Mouse (Mus musculus) regulatory T cell (primary cell): Measurements from ENCODE around the gene Tex37.

Source experiments
- in situ Hi-C: fragments of 300-600 bp; cut with MboI, MseI; formaldehyde crosslinking; loops from one replicate; pipeline ENCODE4 v1.15.1; 2025; ENCODE audit warnings: high pct_unique_total_duplicates

Gene Tex37

DNA sequence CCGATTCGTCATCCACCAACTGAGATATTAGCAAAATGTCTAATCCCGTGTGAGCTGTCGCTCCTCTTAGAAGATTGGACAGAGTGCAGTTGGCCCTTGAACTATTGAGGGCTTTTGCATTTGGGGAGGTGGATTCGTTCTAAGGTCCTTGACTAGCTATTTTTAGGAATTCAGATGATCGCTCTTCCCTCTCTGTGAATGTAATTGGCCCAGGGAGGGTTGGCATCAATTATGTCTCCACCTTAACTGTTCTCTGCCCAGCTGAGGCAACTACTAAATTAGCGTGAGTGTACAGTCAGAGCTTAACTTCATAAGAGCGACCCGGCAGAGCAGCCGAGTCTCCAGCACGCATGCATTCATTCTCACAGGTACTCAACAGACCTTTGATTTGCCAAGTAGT, 30.7 kb downstream of the Tex37 start:
- in situ Hi-C loops: no loop called here

DNA sequence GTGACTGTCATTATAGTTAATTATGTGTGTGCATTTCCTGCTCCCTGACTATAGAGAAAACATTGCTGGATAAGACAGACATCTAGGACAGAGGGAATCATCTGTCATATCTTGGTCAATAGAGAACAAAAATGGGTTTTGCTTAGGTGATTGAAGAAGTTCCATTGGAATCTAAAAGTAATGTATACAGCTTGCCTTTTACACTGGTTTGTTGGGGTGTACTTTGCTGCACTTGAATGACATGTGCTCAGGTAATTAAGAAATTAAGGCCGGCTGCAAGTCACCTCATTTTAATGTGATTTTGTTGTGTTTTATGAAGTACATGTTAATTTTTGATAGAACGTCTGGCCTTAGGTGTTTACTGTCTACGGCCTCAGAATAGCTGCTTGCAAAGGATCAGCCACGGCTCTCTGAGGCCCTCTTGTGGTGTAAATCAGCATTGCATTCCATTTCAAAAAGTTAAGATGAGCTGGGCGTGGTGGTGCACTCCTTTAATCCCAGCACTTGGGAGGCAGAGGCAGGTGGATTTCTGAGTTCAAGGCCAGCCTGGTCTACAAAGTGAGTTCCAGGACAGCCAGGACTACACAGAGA, 37.9 kb downstream of the Tex37 start:
- in situ Hi-C loops: loop anchor here (5.0 kb wide), 1 partner anchor 79 kb away; no protein-coding TSS in a partner anchor

DNA sequence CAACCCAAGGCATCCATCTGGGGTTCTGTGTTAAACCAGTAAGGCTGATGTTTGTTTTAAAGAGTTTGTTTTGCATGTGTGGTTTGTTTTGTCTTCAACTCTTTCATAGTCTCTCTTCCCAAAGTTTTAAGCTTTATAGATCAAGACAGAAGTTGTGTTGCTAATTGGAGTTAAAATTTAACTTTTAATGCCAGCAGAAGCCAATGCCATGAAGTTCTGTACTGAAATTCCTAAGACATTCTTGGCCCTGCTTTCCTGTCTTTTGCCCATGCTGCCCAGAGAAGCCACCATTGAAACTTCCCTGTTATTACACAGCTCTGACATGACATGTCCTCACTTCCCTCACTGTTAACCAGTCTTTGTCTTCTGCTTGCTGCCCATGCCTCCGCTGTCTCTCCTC, 43.7 kb downstream of the Tex37 start:
- in situ Hi-C loops: no loop called here

DNA sequence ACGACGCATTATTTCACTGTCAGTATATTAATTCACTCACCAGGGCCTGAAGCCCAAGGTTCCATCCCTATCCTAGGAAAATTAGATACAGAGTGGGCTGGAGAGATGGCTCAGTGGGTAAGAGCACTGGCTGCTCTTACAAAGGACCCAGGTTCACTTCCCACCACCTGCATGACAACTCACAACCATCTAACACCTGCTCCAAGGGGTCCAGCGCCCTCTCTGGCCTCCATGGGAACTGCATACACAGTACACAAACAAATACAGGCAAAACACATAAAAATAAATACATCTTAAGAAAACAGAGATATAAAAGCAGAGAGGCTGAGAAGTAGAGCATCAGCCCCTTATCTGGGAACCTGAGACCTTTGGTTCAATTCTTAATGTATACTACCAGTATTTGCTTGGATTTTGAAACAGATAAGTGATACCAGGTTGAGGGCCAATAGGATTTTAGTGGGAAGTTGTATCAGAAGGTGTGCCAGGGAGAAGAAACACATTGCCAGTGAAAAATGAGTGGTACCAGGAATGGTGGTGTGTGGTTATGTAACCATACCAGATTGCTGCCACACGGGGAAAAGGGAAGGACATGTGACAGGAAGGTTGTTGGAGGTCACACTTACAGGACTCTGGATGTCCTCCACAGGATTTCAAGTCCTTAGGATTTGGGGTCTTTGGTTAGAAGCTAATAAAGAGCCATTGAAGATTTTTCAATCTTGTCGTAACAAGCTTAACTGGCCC, 44.5 kb downstream of the Tex37 start:
- in situ Hi-C loops: no loop called here

DNA sequence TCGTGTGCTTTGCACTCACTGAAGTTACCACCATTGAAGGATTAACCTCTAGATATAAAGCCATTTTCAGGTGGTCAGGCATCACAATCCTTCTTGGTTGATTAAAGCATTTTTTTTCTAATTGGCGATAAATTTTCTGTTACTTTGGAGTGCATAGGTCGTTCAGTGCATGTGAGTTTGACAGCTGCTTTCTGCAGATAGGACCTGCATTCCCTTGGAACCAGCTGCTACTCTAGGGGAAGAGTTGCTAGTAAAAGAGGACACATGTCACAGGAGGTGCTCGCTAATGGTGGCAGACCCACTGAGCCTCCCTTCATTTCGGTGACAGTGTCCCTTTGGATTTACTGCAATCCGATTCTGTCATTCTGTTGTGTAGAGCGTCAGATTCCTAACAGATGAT, 46.2 kb downstream of the Tex37 start:
- in situ Hi-C loops: no loop called here

DNA sequence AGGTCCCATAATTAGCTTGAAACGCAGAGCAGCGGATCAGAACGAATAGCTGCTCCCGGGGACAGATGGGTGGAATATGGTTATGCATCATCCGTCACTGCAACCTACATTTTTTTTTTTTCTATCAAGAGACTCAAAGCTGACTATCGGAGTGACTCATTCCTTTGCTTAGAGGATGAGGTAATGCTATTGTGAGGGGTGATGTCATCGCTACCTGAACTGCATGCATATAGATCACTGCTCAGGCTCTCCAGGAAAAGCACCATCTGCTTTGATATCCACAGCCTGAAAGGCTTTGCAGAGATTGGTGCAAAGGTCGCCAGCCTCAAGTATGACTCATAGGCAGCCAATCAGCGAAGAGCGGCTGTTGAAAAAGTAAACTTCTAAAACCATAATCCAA, 46.6 kb downstream of the Tex37 start:
- in situ Hi-C loops: no loop called here

DNA sequence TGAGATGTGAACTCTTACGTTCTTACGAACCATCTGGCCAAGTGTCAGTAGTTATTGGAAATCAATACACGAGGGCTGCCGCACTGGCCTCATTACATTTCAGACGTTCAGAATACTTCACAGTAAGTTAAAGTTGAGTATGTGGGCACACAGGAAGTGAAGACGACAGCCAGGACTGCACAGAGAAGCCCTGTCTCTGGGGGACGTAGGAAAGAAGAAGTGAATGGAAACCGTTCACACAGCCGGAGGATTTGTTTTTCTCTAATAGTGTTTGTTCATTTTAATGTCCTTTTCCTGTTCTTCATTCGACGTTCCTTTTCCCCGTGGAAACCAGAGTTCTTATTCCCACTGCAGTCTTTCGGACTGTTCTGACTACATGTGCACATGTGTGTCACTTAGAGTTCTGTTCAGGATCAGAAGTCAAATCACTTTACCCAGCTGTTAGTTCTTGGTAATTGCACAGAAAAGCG, 47.2 kb downstream of the Tex37 start:
- in situ Hi-C loops: no loop called here

DNA sequence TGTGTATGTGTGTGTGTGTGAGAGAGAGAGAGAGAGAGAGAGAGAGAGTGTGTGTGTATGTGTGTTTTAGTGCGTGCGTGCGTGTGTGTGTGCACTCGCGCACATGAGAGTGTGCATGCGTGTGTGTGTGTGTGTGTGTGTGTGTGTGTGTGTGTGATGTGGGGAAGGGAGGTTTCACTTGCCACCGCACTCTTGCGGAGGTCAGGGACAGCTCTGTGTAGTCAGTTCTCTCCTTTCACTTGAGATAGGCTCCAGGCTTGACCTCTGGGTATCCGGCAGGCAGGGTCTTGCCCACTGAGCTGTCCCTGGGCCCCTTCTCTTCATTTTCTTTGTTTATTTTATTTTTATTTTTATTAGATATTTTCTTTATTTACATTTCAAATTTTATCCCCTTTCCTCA, 51.4 kb downstream of the Tex37 start:
- in situ Hi-C loops: no loop called here

DNA sequence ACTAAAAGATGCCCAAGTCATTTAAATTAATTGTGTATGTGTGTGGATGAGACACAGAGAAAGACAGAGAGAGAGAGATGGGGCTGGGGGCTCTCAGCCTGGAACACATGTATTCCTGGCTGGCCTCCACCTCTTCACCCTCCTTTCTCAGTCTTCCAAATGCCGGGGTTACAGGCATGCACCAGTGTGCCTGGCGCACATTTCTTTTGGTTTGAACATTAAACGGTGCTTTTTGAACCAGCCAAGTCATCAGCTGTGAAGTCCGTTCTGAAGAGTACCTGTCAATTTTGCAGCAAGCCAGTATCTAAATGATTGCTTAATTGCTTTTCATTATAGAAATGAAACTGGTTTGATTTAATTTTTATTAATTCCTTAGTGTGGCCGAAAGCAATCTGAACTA, 52.0 kb downstream of the Tex37 start:
- in situ Hi-C loops: no loop called here

DNA sequence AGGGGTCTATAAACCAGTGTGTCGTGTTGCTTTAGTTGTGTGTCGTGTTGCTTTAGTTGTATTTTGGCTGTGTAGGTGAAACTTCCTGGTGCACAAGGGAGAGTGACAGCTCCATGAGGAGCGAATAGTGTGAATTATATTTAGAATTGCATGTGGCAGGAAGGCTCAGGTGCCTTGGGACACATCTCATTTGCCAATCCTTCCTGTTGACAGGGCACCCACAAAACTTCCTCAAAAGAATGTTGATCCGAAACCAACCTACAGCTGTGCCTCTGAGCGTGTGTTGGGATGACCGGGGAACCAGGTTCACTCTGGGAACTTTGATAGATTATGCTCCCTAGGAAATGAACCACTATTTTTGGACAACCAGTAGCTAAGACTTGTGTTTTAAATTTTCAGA, 54.4 kb downstream of the Tex37 start:
- in situ Hi-C loops: no loop called here
